Mouse (Mus musculus) frontal cortex, postnatal 14 days (tissue): ENCODE data around the gene Tex33.

ENCODE experiments used
- DNase-seq, 2 experiments: peaks; one replicate each; pipeline ENCODE4 v3.0.0; 2022; ENCODE audit warnings: low spot score in 2 of 2

Gene Tex33

DNA sequence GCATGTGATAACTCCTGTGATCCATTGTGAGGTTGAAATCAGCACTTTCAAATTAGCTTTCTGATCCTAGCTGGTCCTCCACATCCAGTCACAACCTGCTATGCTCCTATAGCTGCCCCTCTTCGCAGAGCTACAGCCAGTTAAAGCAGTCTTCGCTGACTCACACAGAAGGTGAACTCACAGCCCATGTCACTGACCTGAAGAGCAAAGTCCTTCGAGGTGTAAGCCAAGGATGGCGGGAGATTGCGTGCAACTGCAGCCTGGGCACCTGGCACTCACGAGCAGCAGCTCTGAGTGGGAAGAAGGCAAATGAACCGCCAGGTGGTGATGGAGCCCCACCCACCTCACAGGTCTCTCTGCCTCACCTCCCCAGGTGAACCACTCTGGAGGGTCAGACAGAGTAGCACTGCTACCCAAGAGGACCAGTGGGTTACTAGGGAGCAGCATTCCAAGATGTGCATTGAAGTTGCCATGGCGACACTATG is at the start of gene Tex33:
Gene Tex33, minus strand, starts transcription at position 435 of the 485 bp plus-strand sequence.
- no peak for DNase-seq

DNA sequence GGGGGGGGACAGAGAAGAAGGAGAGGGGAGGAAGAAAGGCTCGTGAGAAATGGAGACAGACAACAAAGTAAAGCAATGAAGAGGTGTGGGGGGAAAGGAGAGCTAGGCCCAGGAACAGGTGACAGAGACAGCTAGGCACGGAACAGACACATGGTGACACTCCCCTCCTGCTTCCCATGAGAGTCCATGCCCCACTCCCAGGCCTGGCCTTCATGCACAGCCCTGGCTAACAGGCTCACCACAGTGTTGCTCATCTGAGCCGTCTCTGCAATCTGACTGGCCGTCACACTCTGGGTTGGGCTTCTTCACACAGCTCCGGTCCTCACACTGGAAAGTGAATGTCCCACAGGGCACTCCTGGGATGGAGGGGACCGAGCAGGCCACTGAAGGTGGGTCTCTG is 48.1 kb upstream of the Tex33 start:
- no peak for DNase-seq

DNA sequence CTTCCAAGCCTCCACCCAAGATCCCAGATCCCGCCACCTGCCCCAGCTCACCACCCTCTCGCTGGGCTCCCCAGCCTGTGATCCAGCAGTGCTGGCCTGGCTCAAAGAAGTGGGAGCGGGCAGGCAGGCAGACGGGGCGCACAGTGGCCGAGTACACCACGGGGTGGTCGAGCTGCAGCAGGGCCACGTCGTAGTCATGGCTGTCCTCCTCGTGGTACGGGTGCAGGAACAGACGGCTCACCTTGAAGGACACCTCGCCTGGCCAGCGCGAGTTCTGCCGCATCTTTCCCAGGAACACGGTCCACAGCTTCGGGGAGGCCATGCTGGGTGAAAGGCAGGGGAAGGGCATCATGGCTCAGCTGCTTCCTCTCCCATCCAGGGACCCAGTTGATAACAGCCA is 46.5 kb upstream of the Tex33 start:
- DNase-seq, result no peak

DNA sequence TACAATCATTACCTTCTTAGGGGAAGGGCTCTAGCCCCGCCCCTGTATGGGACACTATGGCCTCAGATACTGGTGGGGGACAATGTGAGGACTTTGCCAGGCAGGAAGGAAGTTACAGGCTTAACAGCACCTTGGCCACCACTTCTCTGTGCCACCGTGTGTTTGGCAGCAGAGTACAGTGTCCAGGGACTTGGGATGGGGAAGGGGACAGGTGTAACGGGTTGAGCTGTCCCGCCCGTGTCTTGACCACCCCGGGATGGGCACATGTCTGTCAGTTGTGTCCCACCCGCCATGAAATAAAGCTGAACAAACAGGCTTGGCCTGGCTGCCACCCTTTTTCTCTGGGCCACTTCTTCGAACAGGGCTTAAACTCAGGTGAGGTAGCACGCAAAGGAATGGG is 43.3 kb upstream of the Tex33 start:
- DNase-seq, result no peak

DNA sequence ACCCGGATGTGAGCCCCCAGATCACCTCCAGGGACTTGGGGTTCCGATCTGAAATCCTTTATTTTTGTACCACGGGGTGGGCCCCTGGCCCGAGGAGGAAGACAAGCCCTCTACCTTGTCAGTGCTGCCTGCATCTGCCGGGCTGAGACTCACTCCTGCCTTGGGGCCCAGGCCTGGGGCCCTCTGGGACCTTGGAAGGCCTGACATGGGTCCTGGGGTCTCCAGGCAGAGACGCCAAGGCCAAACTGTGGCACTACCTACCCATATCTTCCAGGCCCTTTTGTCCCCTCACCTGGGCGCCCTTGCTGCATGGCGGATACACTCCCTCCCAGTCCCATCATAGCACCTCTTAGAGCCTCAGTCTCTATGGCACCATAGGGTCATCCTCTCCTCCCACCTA is 42.8 kb upstream of the Tex33 start:
- no peak for DNase-seq

DNA sequence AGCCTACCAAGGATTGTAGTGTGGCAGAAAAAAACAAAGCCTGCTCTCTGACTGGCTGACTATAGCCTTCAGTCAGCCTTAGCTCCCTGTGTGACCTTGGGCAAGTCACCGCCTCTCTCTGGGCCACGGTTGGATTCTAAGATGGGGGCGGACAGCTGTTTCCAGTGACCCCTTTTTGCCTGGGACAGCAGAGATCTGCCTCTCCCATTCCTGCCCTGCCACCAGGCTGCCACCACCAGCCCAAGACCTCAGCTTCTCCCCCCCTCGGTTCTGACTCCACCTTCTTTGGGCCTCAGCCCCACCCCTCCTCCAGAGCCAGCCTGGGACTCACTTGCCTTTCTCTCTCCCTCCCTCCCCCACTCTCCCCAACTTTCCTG is 42.3 kb upstream of the Tex33 start:
- no peak for DNase-seq

DNA sequence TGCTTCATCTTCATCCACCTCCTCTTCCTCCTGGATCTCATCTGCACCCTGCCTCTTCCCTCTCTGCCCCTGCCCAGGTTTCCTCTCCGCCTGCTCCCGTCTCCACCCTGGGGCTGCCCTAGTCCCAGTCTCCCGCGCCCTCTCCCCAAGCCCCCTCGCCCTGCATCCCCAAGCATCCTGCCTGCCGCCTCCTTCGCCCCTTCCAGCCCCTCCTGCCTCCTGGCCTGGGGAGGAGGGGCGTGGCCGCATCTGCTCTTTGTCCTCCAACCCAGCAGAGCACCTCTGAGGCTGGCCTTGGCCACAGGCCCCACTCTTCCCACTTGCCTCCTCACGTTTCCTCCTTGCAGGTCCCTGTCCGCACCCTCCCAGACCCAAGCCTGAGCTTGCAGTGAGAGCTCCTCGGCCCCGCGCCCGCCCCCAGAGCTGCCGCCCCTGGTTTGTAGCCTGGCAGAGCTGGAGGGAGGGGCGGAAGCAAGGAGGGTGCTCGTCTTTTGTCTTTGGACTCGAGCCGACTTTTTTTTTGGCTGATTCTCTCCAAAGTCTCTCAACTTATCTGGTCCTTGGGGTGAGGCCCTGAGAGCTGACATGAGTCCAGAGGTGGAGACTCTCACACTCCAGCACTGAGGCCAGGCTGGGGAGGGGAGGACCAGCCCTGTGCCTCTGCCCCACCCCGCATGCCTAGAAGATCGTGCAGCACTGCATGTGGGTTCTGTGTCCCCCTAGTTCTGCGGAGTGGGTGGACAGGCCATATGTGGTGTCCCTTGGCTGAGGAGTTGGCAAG is 41.7 kb upstream of the Tex33 start:
- DNase-seq, result peak in 1 of 2 experiments; percentile 51

DNA sequence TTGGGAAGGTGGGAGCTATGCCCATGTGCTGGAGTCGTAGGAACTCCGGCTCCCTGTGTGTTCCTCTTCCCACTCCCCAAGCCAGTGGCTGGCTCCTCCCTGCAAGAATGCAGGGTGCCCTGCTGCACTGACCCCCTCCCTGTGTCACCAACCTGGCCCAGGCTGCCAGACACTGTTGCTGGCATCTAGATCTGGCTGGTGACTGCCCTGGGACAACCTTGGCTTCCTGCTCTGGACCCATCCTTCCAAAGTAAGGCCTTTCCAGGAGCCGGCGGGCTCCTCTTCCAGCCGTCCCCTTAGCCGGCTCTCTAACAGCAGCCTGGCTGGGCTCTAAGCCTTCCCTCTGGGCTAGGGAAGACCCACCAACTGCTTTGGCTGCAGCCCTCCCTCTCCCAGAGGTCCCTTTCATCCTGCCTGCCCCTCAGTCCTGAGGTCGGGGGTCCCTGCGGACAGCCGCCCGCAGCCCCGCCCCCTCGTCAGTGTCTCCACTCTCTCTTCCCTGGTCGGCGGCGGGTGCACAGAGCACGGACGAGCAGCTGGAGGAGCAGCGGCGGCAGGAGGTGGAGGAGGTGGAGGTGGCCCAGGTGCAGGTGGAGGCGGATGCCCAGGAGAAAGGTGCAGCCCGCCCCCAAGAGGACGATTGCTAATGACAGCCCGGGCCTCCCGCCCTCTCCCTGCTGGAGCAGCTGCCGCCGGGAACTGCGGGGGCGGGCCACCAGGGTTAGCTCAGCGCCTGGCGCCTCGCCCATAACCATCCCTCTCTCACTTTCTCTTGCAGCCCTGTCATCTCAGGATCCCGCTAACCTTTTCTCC is 40.9 kb upstream of the Tex33 start:
- peak; percentile 76 to 78 for DNase-seq

DNA sequence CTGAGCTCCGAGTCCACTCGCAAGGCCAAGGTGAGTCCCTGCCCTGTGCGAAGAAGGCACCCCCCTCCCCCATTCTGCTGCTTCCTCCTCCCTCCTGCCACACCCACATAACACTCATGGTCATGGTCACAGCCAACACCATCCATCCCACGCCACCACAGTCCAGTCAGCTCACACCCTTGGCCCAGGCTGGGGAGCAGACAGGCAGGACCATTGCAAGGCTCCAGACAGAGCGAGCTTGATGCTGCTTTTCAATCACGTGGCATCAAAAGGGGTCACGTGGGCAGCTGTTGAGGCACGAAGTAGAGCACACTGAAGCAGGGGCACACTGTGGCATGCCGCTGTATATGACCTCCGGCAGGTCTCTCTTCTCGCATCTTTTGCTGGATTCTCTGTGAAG is 40.0 kb upstream of the Tex33 start:
- DNase-seq, result no peak

DNA sequence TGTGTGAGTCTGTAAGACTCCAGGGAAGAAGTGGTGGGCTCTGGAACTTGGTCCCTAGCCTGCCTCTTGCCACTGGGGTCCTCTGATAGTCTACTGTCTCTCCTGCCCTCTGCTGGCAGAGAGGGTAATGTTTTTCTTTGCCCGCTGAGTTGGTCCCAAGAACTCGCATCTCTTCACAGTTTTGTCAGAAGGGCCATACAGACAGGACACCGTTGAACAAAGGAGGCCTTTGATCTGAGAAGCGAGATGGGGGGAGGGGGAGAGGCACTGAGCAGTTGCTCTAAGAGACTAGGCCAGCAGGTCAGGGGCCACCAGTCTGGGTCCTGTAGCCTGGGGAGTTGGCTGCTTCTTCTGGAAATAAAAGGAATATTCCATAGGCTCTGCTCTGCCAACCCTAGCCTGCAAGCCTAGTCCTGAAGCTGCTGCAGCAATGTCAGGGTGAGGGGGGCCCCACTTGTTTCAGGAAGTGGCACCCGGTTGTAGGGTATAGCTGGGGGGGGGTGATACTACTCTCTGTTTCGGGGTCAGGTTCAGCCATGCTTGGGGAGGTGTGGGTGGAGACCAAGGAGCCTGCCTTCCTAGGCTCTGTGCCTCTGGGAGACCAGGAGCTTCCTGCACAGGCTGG is 39.3 kb upstream of the Tex33 start:
- DNase-seq, result peak in 1 of 2 experiments; percentile 52

DNA sequence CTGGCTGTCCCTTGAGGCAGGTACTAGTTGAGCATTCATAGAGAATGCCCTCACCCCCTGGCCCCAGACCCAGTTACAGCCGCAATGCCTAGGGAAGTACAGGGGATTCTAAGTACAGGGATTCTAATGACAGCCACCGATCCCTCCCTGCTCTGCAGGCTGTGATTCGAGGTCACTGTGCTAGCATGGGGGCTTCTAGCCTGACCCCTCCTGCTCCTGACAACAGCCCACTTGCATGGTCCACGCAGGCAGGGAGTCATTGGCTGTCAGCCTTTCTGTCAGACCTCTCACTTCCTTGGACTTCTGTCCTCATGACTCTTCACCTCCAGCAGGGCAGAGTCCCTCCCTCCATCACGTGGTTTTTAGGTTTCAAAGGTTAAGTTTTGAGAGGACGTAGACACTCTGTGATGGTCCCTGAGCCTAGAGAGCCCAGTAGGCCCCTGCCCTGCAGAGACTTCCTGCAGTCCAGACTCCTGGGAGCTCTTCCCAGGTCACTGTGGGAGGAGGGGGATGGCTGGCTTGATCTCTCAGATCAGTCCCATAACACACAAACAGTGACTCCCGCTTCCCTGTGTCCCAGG is 35.9 kb upstream of the Tex33 start:
- DNase-seq, result no peak

DNA sequence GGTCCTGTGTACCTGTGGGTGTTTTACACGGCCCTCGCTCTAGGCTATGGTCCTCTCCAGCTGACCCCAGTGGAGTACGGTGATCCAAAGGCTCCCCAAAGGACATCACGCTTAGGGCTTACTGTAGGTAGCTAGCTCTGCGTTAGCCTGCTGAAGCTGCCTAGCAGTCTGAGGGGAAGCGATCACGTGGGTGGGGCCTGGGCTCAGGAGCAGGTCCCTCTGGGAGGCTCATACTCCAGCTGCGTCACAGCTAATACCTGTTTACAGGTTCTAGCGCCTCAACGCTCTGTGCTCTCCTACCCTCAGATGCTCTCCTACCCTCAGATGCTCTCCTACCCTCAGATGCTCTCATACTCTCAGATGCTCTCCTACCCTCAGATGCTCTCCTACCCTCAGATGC is 35.2 kb upstream of the Tex33 start:
- DNase-seq, result no peak

DNA sequence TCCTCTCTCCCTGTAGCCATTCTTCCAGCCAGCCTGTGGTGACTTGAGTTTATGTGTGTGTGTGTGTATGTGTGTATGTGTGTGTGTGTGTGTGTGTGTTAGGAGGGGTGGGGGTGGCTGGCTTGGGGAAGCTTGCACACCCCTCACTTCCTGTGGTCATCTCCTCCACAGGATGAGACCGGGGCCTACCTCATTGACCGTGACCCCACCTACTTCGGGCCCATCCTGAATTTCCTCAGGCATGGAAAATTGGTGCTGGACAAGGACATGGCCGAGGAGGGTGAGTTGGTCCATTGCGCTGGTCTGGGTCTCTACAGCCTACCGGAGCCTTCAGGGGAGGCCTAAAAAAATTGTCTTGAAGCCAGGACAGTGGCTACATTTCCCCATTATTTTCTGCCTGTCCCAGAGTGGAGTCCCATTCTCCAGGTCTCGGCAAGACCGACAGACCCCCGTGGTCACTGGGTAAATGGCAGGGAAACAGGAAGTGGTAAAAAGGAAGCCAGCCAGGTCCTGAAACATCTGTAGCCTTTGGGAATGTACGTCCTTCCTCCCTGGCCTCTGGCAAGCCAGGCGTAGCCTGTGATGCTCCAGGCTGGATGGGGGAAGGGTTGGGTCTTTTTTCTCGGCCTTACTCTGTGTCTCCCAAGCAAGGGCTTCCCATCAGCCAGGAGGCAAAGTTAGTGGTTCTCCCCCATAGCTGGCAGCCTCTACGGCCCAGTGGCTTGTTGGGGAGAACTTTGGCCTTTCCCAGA is 34.3 kb upstream of the Tex33 start:
- no peak for DNase-seq

DNA sequence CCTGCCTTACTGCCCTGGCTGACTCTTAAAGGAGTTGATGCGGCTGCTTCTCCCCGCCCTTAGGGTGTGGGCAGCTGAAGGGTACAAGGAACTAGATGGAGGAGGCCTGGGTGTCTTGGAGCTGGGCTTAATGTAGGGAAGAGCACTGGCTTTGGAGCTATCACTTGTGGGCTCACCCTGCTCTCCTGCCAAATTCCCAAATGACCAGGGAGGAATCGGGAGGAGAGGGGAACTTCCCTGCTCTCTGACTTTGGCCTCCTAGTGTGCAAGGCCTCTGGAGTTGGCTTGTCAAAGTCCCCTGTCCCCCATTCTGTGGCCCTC is 33.4 kb upstream of the Tex33 start:
- no peak for DNase-seq

DNA sequence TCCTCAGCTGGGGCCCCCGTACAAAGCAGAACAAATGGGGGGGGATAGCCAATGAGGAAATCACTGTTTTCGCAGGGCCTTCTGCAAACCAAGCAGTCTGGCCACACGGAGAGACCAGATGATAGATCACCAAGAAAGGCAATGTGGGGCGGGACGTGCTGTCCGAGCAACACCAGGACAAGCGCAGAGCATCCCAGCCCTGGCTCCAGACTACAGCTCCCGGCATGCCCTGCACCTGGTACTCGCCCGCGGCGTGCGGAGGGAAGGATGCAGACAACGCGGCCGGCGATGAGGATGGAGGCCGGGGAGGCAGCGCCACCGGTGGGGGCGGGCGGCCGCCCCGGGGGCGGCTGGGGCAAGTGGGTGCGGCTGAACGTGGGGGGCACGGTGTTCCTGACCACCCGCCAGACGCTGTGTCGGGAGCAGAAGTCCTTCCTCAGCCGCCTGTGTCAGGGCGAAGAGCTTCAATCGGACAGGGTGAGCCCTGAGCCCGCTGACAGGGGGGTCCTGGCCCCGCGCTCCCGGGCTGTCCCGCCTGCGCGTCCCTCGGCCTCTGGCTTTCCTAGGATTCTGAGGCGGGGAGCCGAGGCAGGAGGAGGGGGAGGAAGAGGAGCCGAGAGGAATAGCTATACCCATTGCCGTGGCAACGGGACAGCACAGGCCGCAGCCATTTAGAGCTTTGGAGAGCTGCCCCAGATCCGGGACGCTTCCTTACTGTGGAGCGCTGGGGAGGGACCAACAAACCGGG is 32.9 kb upstream of the Tex33 start, which contains the start of gene Kctd17:
Gene Kctd17, plus strand, starts transcription at position 174 of the 748 bp plus-strand sequence.
- peak in 1 of 2 experiments; percentile 75 for DNase-seq

DNA sequence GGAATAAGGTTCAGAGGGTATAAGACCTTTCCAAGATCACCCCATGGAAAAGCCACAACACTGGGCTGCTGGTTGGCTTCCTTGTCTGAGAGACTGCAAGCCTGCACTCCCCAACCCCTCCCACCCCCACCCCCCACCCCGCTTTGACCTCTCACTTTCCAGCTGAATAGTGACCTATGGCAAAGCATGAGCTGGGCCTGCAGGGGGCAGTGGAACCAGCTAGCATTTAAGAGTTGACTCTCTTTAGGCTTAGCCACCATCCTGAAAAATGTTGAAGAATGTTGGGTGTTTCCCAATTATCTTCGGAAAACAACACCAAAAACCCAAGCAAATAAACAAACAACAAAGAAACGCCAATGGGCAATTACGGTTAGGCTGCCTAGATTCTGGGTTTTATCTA is 29.5 kb upstream of the Tex33 start:
- DNase-seq, result no peak

DNA sequence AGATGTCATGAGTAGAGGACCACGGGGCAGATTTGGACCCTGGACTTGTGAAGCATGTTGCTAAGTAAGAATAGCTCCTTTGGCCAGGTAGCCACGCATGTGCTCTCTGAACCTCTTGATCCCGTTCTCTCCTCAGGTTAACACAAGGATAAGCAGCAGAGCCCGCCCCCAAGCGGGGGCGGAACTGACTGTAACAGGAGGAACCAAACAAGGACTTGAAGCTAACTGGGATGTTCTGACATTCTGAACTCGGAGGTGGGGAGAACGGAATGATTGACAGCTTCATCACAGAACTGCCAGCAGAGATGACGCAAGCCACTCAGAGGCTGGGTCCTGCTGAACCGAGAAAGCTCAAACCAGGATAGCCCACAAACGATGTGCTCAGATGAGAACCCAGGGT is 28.8 kb upstream of the Tex33 start:
- no peak for DNase-seq

DNA sequence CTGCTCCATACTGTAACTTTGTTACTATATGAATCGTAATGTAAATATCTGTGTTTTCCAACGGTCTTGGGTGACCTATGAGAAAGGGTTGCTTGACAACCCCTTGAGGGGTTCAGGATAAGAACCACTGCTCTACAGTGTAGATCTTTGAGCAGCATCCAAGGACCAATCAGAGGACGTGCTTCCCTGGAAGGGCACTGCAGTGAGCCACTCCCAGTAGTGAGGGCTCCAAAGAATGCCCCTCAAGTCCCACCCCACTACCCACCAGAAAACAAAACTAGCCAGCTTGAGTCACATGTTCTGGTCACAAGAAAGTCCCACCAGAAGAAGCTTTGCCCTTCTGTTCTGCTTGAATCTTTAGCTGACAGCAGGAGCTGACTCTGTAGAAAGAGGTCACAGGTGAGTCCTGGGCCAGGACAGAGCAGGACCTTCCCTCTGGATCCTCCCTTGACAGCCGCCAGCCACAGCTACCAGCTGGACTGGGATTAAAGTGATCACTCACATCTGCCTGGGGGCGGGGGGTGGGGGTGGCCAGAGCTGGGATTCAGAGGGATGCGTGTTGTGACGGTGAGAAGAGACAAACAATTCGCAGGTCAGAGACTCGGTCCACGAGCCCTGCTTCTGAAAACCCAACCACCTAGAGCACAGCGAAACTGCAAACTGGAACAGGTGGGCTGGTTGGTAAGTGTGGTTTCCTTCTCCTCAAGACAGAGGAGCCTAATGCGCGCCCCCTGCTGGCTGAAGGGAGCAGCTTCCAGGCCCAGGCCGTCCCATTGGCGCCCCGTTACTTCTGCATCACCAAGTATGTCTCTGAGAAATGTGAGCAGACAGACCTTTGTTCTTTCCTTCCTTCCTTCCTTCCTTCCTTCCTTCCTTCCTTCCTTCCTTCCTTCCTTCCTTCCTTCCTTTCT is 26.6 kb upstream of the Tex33 start:
- peak in 1 of 2 experiments; percentile 76 for DNase-seq

DNA sequence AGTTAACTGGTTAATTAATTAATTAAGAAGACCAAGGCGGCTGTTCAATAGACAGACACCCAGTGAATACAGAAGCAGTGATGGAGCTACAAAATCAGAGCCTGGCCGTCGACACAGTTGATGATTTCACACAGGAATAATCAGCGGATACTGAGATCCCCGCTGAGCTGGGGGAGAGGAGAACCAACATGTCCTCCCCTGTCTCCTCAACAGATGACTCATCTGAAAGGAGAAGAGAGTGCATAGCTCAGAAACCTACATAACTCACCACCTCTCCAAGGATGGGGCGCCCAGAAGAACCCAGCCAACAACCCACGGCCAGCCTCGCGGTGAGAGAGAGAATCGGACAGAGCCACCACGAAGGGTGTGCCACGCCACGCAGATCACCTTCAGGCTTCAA is 24.7 kb upstream of the Tex33 start:
- DNase-seq, result no peak

DNA sequence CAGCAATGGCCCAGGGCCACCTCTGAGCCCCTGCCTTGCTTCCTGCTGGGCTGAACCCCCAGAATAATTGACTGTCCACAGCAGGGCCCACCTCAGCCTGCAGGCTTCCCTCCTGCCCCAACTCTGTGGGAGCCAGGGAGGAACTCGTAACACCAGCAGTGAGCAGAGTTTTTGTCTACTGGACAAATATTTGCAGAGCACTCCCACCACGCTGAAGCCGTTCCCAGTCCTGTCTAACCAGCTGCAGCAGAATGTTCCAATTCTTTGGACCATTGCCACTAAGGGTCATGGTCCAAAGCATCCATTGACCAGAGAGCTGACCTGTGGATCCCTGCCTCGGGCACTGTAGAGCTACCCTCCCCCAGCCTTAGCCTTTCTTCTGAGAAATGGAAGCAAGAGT is 21.2 kb upstream of the Tex33 start:
- no peak for DNase-seq
